Mouse (Mus musculus): ENCODE measurements around the gene Gli2. TPM values are rescaled to one million over a fixed set of nuclear protein-coding genes. Genes with fewer than 3 reads are reported as not detected.

Gli2 gene
- polyA plus RNA-seq, 1 experiment from 2014 or later = 6.3 TPM

- 20% methylated on average over 9 of the region's 9 CpGs for WGBS
- Histone ChIP-seq H3K9me3 (ENCODE audit: control insufficient read depth, low read length) (no peaks in the 10 kb centered on the region), H3K4me1 (replicated peaks; ENCODE audit: control insufficient read depth, insufficient read depth, low read length) (peaks cover 15% of the 10 kb centered on the region), H3K4me2 (ENCODE audit: low read depth, low read length) (no peak overlapping the region), H3K9ac (ENCODE audit: low read length) (no peak overlapping the region), H3K27ac (ENCODE audit: low read length) (no peak overlapping the region), H3K4me3 (ENCODE audit: low read length) (no peak overlapping the region), H3K36me3 (ENCODE audit: control insufficient read depth, insufficient read depth, low read length) (no peaks in the 10 kb centered on the region), H3K27me3 (ENCODE audit: control insufficient read depth, insufficient read depth, low read depth, low read length) (peaks cover 31% of the 10 kb centered on the region)
- peak; percentile 51 for ATAC-seq (ENCODE audit: low read depth)
Measured at GRCm38 (mm10) chr1:118907574-118907973, 145.8 kb downstream of the Gli2 start.

DNA sequence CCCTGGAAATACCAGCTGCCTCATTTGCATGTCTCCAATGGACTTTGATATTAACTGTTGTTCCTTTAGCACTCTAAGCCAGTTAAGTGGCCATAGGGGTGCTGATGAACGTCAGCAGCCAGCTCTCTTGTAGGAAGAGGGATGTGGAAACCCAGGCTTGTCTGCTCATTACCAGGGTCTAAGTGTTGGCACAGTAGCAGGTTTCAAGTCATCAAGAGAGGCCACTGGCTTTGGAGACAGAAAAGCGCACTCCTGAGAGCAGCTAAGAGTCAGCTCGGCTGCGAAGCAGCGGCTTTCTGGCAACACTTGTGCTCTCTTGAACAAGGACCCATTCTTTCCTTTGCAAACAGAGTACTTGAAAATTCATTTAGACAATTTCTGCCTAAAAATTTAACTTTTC is 148.1 kb downstream of the Gli2 start:
- no peak overlapping the region for H3K9ac ChIP-seq (ENCODE audit: low read length)
- 44% methylated on average over 5 of the region's 5 CpGs for WGBS
- peaks cover 18% of the 10 kb centered on the region for H3K4me1 ChIP-seq (replicated peaks; ENCODE audit: control insufficient read depth, insufficient read depth, low read length)
- no peaks in the 10 kb centered on the region for H3K36me3 ChIP-seq (ENCODE audit: control insufficient read depth, insufficient read depth, low read length)
- H3K4me2 ChIP-seq (ENCODE audit: low read depth, low read length) = no peak overlapping the region
- no peak overlapping the region for H3K4me3 ChIP-seq (ENCODE audit: low read length)
- no peaks in the 10 kb centered on the region for H3K9me3 ChIP-seq (ENCODE audit: control insufficient read depth, low read length)
- H3K27me3 ChIP-seq (ENCODE audit: control insufficient read depth, insufficient read depth, low read depth, low read length) = peaks cover 31% of the 10 kb centered on the region
- no peak overlapping the region; the same call in 1 of the 2 replicates for H3K27ac ChIP-seq (ENCODE audit: low read length)
- ATAC-seq (ENCODE audit: low read depth) = peak; percentile 46

DNA sequence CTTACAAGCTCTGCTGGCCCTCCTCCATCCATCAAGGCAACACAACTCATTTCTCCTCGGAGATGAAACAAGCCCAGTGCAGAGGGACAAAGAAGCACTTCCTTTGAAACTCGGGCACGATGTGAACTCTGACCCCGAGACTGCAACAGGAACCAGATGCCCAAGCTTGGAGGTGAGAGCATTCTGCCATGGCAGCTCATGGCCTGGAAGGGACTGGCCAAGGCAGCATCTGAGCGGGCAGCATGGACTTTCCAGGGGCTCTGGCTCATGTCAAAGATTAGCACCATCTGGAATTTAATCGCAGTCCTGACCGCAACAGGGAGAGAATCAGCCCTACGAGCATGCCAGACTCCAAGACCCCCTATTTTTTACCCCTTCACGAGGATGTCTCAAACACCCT is 148.5 kb downstream of the Gli2 start:
- Histone ChIP-seq H3K9me3 (ENCODE audit: control insufficient read depth, low read length) (no peaks in the 10 kb centered on the region), H3K4me1 (replicated peaks; ENCODE audit: control insufficient read depth, insufficient read depth, low read length) (peaks cover 18% of the 10 kb centered on the region), H3K4me2 (ENCODE audit: low read depth, low read length) (no peak overlapping the region), H3K4me3 (ENCODE audit: low read length) (no peak overlapping the region), H3K9ac (ENCODE audit: low read length) (no peak overlapping the region), H3K36me3 (ENCODE audit: control insufficient read depth, insufficient read depth, low read length) (no peaks in the 10 kb centered on the region), H3K27me3 (ENCODE audit: control insufficient read depth, insufficient read depth, low read depth, low read length) (peaks cover 29% of the 10 kb centered on the region), H3K27ac (ENCODE audit: low read length) (no peak overlapping the region; the same call in 1 of the 2 replicates)
- WGBS = 37% methylated on average over 9 of the region's 9 CpGs
- no peak for ATAC-seq (ENCODE audit: low read depth)

GRCm38 (mm10) chr1:118904431-118904830 is 149.0 kb downstream of the Gli2 start:
- WGBS = 65% methylated on average over 3 of the region's 3 CpGs
- no peak overlapping the region for H3K9ac ChIP-seq (ENCODE audit: low read length)
- H3K4me3 ChIP-seq (ENCODE audit: low read length) = no peak overlapping the region
- H3K27me3 ChIP-seq (ENCODE audit: control insufficient read depth, insufficient read depth, low read depth, low read length) = peaks cover 30% of the 10 kb centered on the region
- H3K9me3 ChIP-seq (ENCODE audit: control insufficient read depth, low read length) = no peaks in the 10 kb centered on the region
- ATAC-seq (ENCODE audit: low read depth) = no peak
- H3K36me3 ChIP-seq (ENCODE audit: control insufficient read depth, insufficient read depth, low read length) = no peaks in the 10 kb centered on the region
- H3K4me1 ChIP-seq (replicated peaks; ENCODE audit: control insufficient read depth, insufficient read depth, low read length) = peaks cover 18% of the 10 kb centered on the region
- H3K27ac ChIP-seq (ENCODE audit: low read length) = no peak overlapping the region
- H3K4me2 ChIP-seq (ENCODE audit: low read depth, low read length) = no peak overlapping the region

DNA sequence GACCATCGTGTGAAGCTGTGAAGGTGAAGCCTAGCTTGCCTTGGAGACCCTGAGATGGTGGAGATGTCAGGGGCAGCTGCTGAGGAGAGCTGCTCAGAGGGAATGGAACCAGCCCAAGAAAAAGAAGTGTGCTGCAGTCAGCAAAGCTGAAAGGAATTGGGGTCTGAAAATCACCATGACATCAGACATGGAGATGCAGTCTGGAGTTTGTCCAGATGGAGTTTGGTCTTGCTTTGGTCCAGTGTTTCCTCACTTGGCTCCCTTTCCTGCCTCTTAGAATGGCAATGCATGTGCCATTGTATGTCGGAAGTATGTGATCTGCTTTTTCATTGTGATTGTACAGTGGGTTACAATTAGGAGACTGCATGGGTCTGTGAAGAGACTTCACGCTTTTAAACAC is 149.7 kb downstream of the Gli2 start:
- Histone ChIP-seq H3K9me3 (ENCODE audit: control insufficient read depth, low read length) (no peaks in the 10 kb centered on the region), H3K27me3 (ENCODE audit: control insufficient read depth, insufficient read depth, low read depth, low read length) (peaks cover 25% of the 10 kb centered on the region), H3K36me3 (ENCODE audit: control insufficient read depth, insufficient read depth, low read length) (no peaks in the 10 kb centered on the region), H3K4me1 (replicated peaks; ENCODE audit: control insufficient read depth, insufficient read depth, low read length) (peaks cover 18% of the 10 kb centered on the region), H3K4me3 (ENCODE audit: low read length) (no peak overlapping the region), H3K4me2 (ENCODE audit: low read depth, low read length) (no peak overlapping the region), H3K27ac (ENCODE audit: low read length) (no peak overlapping the region), H3K9ac (ENCODE audit: low read length) (no peak overlapping the region)
- no peak for ATAC-seq (ENCODE audit: low read depth)
- 87% methylated on average over 3 of the region's 3 CpGs for WGBS

DNA sequence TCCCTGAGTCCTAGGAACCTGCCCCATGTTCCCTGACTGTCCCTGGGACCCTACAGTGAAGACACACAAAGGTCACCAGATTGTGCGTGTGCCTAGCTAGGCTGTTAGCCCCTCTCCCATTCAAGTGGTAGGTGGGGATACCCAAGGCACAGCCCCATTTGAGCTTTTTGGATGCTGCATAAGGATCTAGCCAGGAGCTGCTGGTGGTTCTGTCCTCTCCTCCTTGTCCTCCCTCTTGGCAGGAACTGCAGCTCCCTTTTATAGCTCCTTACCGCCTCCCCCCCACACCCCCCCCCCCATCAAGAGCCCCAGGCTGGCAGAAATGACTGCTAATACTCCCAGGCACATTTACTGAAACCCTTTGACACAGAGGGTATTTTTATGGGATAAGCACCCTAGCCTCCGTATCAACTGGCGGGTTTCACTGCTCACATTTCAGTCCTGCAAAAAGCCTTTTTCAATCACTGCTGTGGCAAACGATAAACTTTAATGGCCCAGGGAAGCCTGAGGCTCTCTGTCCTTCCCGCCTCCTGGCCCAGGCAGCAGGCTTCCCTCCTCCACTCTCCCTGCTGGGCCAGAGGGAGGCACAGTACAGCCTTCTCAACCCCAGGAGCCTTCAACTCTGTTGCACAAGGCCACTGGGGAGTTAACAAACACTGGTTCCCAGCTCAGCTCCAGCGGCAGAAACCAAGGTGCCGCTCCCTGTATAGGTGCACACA is 151.4 kb downstream of the Gli2 start:
- peaks cover 22% of the 10 kb centered on the region for H3K27me3 ChIP-seq (ENCODE audit: control insufficient read depth, insufficient read depth, low read depth, low read length)
- H3K36me3 ChIP-seq (ENCODE audit: control insufficient read depth, insufficient read depth, low read length) = no peaks in the 10 kb centered on the region
- no peak overlapping the region for H3K4me2 ChIP-seq (ENCODE audit: low read depth, low read length)
- no peaks in the 10 kb centered on the region for H3K9me3 ChIP-seq (ENCODE audit: control insufficient read depth, low read length)
- no peak overlapping the region for H3K9ac ChIP-seq (ENCODE audit: low read length)
- no peak overlapping the region for H3K27ac ChIP-seq (ENCODE audit: low read length)
- ATAC-seq (ENCODE audit: low read depth) = peak; percentile 64; the same call in 1 of the 2 replicates
- H3K4me1 ChIP-seq (replicated peaks; ENCODE audit: control insufficient read depth, insufficient read depth, low read length) = peaks cover 16% of the 10 kb centered on the region
- WGBS = 38% methylated on average over 8 of the region's 8 CpGs
- H3K4me3 ChIP-seq (ENCODE audit: low read length) = no peak overlapping the region

DNA sequence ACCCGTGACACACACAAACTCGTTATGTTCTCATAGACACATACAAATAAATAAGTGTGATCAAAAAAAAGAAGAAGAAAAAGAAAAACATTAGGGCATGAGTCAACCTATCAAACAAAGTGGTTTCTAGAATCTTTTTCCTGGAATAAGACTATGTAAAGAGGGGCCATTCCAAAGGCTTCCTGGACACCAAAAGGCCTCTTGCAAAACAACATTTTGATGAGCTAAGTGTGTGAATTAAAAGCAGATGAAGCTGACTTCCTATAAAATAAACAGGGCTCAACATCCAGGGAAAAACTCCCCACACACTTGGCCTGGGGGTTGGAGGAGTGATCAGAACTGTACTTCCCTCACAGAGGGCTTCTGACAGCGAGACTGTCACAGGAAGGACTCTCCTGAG is 155.1 kb downstream of the Gli2 start:
- H3K4me2 ChIP-seq (ENCODE audit: low read depth, low read length) = no peak overlapping the region
- no peak overlapping the region for H3K9ac ChIP-seq (ENCODE audit: low read length)
- WGBS = 71% methylated on average over 3 of the region's 3 CpGs
- no peaks in the 10 kb centered on the region for H3K9me3 ChIP-seq (ENCODE audit: control insufficient read depth, low read length)
- H3K27ac ChIP-seq (ENCODE audit: low read length) = no peak overlapping the region
- H3K27me3 ChIP-seq (ENCODE audit: control insufficient read depth, insufficient read depth, low read depth, low read length) = peaks cover 21% of the 10 kb centered on the region
- no peak overlapping the region for H3K4me3 ChIP-seq (ENCODE audit: low read length)
- 0 out of 2 replicates have a peak, but pooled peaks cover 3% of the 10 kb centered on the region for H3K4me1 ChIP-seq (replicated peaks; ENCODE audit: control insufficient read depth, insufficient read depth, low read length)
- no peak for ATAC-seq (ENCODE audit: low read depth)
- no peaks in the 10 kb centered on the region for H3K36me3 ChIP-seq (ENCODE audit: control insufficient read depth, insufficient read depth, low read length)

DNA sequence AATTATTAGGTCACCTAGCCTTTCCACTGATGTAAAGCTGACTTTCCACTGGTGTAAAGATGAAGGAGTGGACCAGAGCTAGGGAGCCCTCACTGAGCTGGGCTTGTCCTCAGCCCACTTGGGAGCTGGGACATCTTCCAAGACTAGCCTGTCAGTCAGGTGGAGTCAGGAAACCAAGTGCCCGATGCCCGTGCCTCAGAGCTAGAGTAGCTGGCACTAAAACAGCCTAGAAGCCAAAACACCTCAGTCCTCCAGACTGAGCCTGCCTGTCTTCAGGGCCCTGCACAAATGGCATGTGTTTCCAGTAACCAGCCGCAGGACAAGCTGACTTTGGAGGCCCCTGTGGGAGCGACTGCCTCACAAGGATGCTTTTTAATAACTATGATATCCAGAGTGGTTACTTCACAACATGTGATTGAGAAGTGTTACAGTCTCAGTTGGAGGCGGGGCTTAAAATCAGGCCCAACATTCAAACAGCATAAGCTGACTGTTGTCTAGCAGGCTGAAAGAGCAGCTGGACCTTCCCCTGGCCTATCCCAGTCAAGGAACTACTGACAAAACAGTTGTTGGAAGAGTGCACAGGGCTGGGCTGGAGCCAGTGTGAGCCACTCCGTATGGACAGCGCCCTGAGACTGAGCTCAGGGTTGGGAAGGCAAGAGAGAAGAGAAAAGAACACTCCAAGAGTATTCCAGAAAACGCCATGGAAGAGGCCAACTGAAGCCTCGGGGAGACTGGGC is 158.2 kb downstream of the Gli2 start:
- Histone ChIP-seq H3K27me3 (ENCODE audit: control insufficient read depth, insufficient read depth, low read depth, low read length) (peaks cover 6% of the 10 kb centered on the region), H3K4me3 (ENCODE audit: low read length) (no peak overlapping the region), H3K9ac (ENCODE audit: low read length) (no peak overlapping the region), H3K4me2 (ENCODE audit: low read depth, low read length) (no peak overlapping the region), H3K36me3 (ENCODE audit: control insufficient read depth, insufficient read depth, low read length) (no peaks in the 10 kb centered on the region), H3K9me3 (ENCODE audit: control insufficient read depth, low read length) (no peaks in the 10 kb centered on the region), H3K4me1 (replicated peaks; ENCODE audit: control insufficient read depth, insufficient read depth, low read length) (no peaks in the 10 kb centered on the region), H3K27ac (ENCODE audit: low read length) (no peak overlapping the region)
- peak; percentile 75 for ATAC-seq (ENCODE audit: low read depth)
- WGBS = 65% methylated on average over 9 of the region's 9 CpGs

GRCm38 (mm10) chr1:118891395-118891794 is 162.0 kb downstream of the Gli2 start:
- Histone ChIP-seq H3K9ac (ENCODE audit: low read length) (no peak overlapping the region), H3K4me2 (ENCODE audit: low read depth, low read length) (no peak overlapping the region), H3K4me3 (ENCODE audit: low read length) (no peak overlapping the region), H3K36me3 (ENCODE audit: control insufficient read depth, insufficient read depth, low read length) (no peaks in the 10 kb centered on the region), H3K9me3 (ENCODE audit: control insufficient read depth, low read length) (no peaks in the 10 kb centered on the region), H3K27ac (ENCODE audit: low read length) (no peak overlapping the region), H3K4me1 (replicated peaks; ENCODE audit: control insufficient read depth, insufficient read depth, low read length) (no peaks in the 10 kb centered on the region), H3K27me3 (ENCODE audit: control insufficient read depth, insufficient read depth, low read depth, low read length) (peaks cover 3% of the 10 kb centered on the region; the same call in 1 of the 2 replicates)
- WGBS = 76% methylated on average over 5 of the region's 5 CpGs
- ATAC-seq (ENCODE audit: low read depth) = no peak
